14 mouse cellular contexts compared by ENCODE assay signal in genomic region chr7:123184891-123185290, GRCm38 (mm10). TPM values are rescaled to one million over a fixed set of nuclear protein-coding genes. Genes with fewer than 3 reads are reported as not detected.
"Had no signal": no experiment of that assay in that cellular context is flagged by ENCODE, and none has a peak within 500 bp of the region (broad histone marks: within the 10 kb centered on the region; RNA-seq: fewer than 3 reads in every experiment).

No protein-coding gene starts in this region.

- H3K4me2 ChIP-seq: intestine, embryonic 15.5 days; limb, embryonic 13.5 days; liver, embryonic 11.5 days; liver, embryonic 15.5 days; midbrain, embryonic 11.5 days had no signal

- H3K4me3 ChIP-seq: intestine, embryonic 15.5 days; limb, embryonic 10.5 days; limb, embryonic 13.5 days; liver, embryonic 15.5 days had no signal

- H3K4me1 ChIP-seq: intestine, embryonic 15.5 days; limb, embryonic 10.5 days; limb, embryonic 13.5 days had no signal

- H3K9ac ChIP-seq: intestine, embryonic 15.5 days; limb, embryonic 13.5 days; liver, embryonic 15.5 days had no signal

- ATAC-seq: intestine, embryonic 15.5 days had no signal

- H3K27me3 ChIP-seq: intestine, embryonic 15.5 days; limb, embryonic 13.5 days; liver, embryonic 15.5 days had no signal

- H3K27ac ChIP-seq: intestine, embryonic 15.5 days; limb, embryonic 10.5 days; limb, embryonic 13.5 days; liver, embryonic 15.5 days had no signal

- H3K9me3 ChIP-seq: intestine, embryonic 15.5 days; limb, embryonic 10.5 days; limb, embryonic 13.5 days; liver, embryonic 15.5 days had no signal

- DNase-seq: lung, adult 2 months; lung, postnatal 14 days; lung, postnatal 4 days; midbrain, embryonic 14.5 days; thymus, adult 18-20 months; thymus, postnatal 36 days had no signal

RNA-seq across cellular contexts. Expression of gene Slc5a11, which starts 29.7 kb away (rescaled TPM):
- total RNA-seq: megakaryocyte-erythroid progenitor cell, adult 5-6 weeks had no signal
- polyA plus RNA-seq: neural tube, embryonic 11.5 days had no signal
